Mouse (Mus musculus) frontal cortex, adult (tissue): ENCODE measurements around the gene Acly.
A peak's percentile ranks its signal among the peaks of the same experiment; 100 is the strongest.

Experiments used
- ATAC-seq: cut with Nextera tagmentation; 2 replicates; pipeline ENCODE4 v1.9.2; 2017; ENCODE audit warnings: mild to moderate bottlenecking, moderate library complexity, mixed read lengths; ENCODE audit not compliant: low TSS enrichment

Acly gene

GRCm38 (mm10) chr11:100440691-100441522, 86.9 kb downstream of the Acly start:
- ATAC-seq: peak; percentile 93

- ATAC-seq: no peak
Observed at GRCm38 (mm10) chr11:100437901-100438300, 89.9 kb downstream of the Acly start.

- no peak for ATAC-seq
Observed at GRCm38 (mm10) chr11:100435678-100436246, 92.0 kb downstream of the Acly start.

GRCm38 (mm10) chr11:100432002-100432401, 95.8 kb downstream of the Acly start:
- no peak for ATAC-seq

- no peak for ATAC-seq
Observed at GRCm38 (mm10) chr11:100430052-100430451, 97.7 kb downstream of the Acly start.

- peak; percentile 20; the same call in 1 of the 2 replicates for ATAC-seq
Observed at GRCm38 (mm10) chr11:100428612-100429199, 99.1 kb downstream of the Acly start.

- ATAC-seq: no peak
Observed at GRCm38 (mm10) chr11:100426820-100427219, 101.0 kb downstream of the Acly start.
